Mouse (Mus musculus): ENCODE measurements around the gene Lama5. TPM values are rescaled to one million over a fixed set of nuclear protein-coding genes. Genes with fewer than 3 reads are reported as not detected.
A peak's percentile ranks its signal among the peaks of the same experiment; 100 is the strongest.

Gene Lama5
- polyA plus RNA-seq (2014; fragmentation: Nextera tagmentation; extraction: Ambion mirVana), result 43.1 and 54.1 TPM in 2 replicates

DNA sequence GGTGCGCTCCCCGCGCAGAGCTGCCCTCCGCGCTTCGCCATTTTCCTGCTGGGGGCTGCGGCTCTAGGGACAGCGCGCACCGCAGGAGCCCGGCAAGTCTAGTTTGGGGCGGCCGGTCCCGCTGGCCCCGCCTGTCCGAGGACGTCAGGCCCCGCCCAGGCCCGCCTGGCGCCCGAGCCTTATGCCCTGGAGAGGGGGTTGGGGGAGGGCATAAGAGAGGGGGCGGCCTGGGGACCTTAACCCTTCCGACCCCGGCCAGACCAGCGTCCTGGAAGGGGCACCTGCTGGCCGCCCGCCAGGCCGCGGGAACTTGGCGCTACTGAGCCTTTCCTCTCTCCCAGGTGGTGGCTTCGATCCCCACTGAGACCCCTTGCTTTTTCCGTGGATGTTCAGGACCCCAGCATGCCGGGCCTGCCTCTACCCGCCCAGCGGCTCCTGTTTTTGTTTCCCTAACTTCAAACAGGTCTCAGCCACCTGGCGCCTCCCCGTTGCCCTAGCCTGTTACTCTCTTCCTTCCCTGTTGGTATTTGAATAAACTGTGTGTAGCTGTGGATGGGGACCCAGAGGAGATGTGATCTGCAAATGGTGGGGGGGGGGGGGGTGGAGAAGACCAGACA, at the start of gene Lama5:
Gene Lama5, minus strand, starts transcription at position 98 of the 617 bp plus-strand sequence.
- peak; percentile 76 for ATAC-seq (ENCODE audit: low FRiP score, low TSS enrichment)
- Histone ChIP-seq H3K4me3 (ENCODE audit: low read length) (peak within 1 kb of the TSS; percentile 64), H3K4me2 (replicated peaks; ENCODE audit: low read depth, low read length) (peak within 1 kb of the TSS; percentile 95), H3K27ac (ENCODE audit: low read depth, low read length) (peak within 1 kb of the TSS; percentile 48; the same call in 1 of the 2 replicates), H3K9me3 (ENCODE audit: control insufficient read depth, low read length) (no peaks in the 10 kb centered on the region), H3K9ac (ENCODE audit: low read depth, low read length) (peak within 1 kb of the TSS; percentile 67), H3K4me1 (ENCODE audit: control insufficient read depth, insufficient read depth, low read length) (peaks cover 37% of the 10 kb centered on the region), H3K36me3 (ENCODE audit: control insufficient read depth, insufficient read depth, low read length) (no peaks in the 10 kb centered on the region), H3K27me3 (ENCODE audit: control insufficient read depth, insufficient read depth, low read length) (peaks cover 21% of the 10 kb centered on the region)
- under 1% methylated on average over 36 of the region's 37 CpGs for WGBS

DNA sequence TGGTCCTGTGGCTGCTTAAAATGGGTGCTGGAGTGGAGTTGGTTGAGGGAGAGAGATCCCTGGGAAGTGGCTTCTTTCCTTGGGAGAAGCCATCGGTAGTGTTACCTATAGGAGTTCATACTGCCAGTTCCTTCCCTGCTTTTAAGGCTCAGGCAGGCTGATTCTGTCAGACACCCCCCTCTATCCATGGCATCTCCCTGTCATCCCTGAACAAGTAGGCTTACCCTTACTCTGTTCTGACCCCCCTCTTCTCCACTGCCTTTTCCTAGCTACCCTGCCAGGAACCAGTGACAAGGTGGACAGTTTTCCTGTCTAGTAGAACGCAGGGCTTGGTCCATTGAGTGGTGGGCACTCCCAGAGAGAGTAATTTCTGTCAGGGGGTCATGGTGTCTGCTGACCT, 48.9 kb upstream of the Lama5 start:
- H3K4me2 ChIP-seq (replicated peaks; ENCODE audit: low read depth, low read length), result no peak overlapping the region
- no peaks in the 10 kb centered on the region for H3K27me3 ChIP-seq (ENCODE audit: control insufficient read depth, insufficient read depth, low read length)
- ATAC-seq (ENCODE audit: low FRiP score, low TSS enrichment), result no peak
- no peak overlapping the region for H3K4me3 ChIP-seq (ENCODE audit: low read length)
- no peak overlapping the region for H3K9ac ChIP-seq (ENCODE audit: low read depth, low read length)
- H3K27ac ChIP-seq (ENCODE audit: low read depth, low read length), result no peak overlapping the region
- peaks cover 14% of the 10 kb centered on the region; the same call in 1 of the 2 replicates for H3K36me3 ChIP-seq (ENCODE audit: control insufficient read depth, insufficient read depth, low read length)
- H3K9me3 ChIP-seq (ENCODE audit: control insufficient read depth, low read length), result no peaks in the 10 kb centered on the region
- WGBS, result 89% methylated on average over 2 of the region's 2 CpGs
- peaks cover 20% of the 10 kb centered on the region; the same call in 1 of the 2 replicates for H3K4me1 ChIP-seq (ENCODE audit: control insufficient read depth, insufficient read depth, low read length)

GRCm38 (mm10) chr2:180273394-180274244, 48.0 kb upstream of the Lama5 start, which contains the start of gene Cables2:
Cables2 (minus strand) TSS chr2:180273496.
- peak within 1 kb of the TSS; percentile 82 for H3K4me2 ChIP-seq (replicated peaks; ENCODE audit: low read depth, low read length)
- no peaks in the 10 kb centered on the region for H3K9me3 ChIP-seq (ENCODE audit: control insufficient read depth, low read length)
- H3K4me1 ChIP-seq (ENCODE audit: control insufficient read depth, insufficient read depth, low read length), result peaks cover 20% of the 10 kb centered on the region; the same call in 1 of the 2 replicates
- H3K9ac ChIP-seq (ENCODE audit: low read depth, low read length), result peak within 1 kb of the TSS; percentile 89
- peak within 1 kb of the TSS; percentile 76 for H3K4me3 ChIP-seq (ENCODE audit: low read length)
- WGBS, result 10% methylated on average over 47 of the region's 68 CpGs
- ATAC-seq (ENCODE audit: low FRiP score, low TSS enrichment), result peak; percentile 93
- peaks cover 14% of the 10 kb centered on the region; the same call in 1 of the 2 replicates for H3K36me3 ChIP-seq (ENCODE audit: control insufficient read depth, insufficient read depth, low read length)
- no peaks in the 10 kb centered on the region for H3K27me3 ChIP-seq (ENCODE audit: control insufficient read depth, insufficient read depth, low read length)
- H3K27ac ChIP-seq (ENCODE audit: low read depth, low read length), result 0 out of 2 replicates have a peak within 1 kb of the TSS, but pooled peaks have one; percentile 10

GRCm38 (mm10) chr2:180272884-180273321, 47.2 kb upstream of the Lama5 start:
- Histone ChIP-seq H3K4me2 (replicated peaks; ENCODE audit: low read depth, low read length) (peak overlapping the region; percentile 82), H3K27me3 (ENCODE audit: control insufficient read depth, insufficient read depth, low read length) (no peaks in the 10 kb centered on the region), H3K4me1 (ENCODE audit: control insufficient read depth, insufficient read depth, low read length) (peaks cover 20% of the 10 kb centered on the region; the same call in 1 of the 2 replicates), H3K27ac (ENCODE audit: low read depth, low read length) (0 out of 2 replicates have a peak overlapping the region, but pooled peaks have one; percentile 10), H3K9me3 (ENCODE audit: control insufficient read depth, low read length) (no peaks in the 10 kb centered on the region), H3K9ac (ENCODE audit: low read depth, low read length) (peak overlapping the region; percentile 89), H3K36me3 (ENCODE audit: control insufficient read depth, insufficient read depth, low read length) (peaks cover 14% of the 10 kb centered on the region; the same call in 1 of the 2 replicates), H3K4me3 (ENCODE audit: low read length) (peak overlapping the region; percentile 76)
- ATAC-seq (ENCODE audit: low FRiP score, low TSS enrichment), result peak; percentile 29
- WGBS, result 2% methylated on average over 21 of the region's 37 CpGs

DNA sequence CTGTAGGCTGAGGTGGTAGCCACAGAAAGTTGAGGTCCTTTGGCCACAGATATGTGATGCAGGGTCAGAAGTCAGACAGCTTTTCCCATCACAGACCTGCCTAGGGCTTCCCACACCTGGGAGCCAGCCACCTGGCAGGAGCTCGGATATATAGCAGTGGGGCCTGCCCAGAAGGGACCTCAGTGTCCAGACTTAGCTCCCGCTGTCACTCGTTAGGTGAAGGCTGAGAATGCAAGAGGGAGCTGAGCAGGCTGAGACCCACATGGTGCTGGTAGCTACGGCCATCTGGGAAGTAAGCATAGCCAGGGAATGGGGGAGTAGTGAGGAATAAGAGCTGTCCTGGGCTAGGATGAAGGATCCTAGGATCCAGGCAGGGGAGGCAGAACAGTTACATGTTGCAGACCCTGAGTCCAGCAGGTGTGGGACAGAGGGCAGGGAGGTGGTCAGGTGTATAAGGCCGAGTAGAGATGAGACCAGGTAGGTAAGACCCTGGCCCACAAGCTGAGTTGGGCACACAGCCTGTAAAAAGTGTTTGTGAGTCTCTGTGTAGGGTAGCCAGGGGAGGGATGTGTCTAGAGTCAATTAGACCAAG, 46.2 kb upstream of the Lama5 start:
- no peaks in the 10 kb centered on the region for H3K27me3 ChIP-seq (ENCODE audit: control insufficient read depth, insufficient read depth, low read length)
- peaks cover 14% of the 10 kb centered on the region; the same call in 1 of the 2 replicates for H3K36me3 ChIP-seq (ENCODE audit: control insufficient read depth, insufficient read depth, low read length)
- no peak for ATAC-seq (ENCODE audit: low FRiP score, low TSS enrichment)
- peak overlapping the region; percentile 82 for H3K4me2 ChIP-seq (replicated peaks; ENCODE audit: low read depth, low read length)
- peak overlapping the region; percentile 89; the same call in 1 of the 2 replicates for H3K9ac ChIP-seq (ENCODE audit: low read depth, low read length)
- H3K4me1 ChIP-seq (ENCODE audit: control insufficient read depth, insufficient read depth, low read length), result peaks cover 20% of the 10 kb centered on the region; the same call in 1 of the 2 replicates
- WGBS, result 72% methylated on average over 5 of the region's 5 CpGs
- no peaks in the 10 kb centered on the region for H3K9me3 ChIP-seq (ENCODE audit: control insufficient read depth, low read length)
- H3K4me3 ChIP-seq (ENCODE audit: low read length), result peak overlapping the region; percentile 76
- no peak overlapping the region for H3K27ac ChIP-seq (ENCODE audit: low read depth, low read length)

DNA sequence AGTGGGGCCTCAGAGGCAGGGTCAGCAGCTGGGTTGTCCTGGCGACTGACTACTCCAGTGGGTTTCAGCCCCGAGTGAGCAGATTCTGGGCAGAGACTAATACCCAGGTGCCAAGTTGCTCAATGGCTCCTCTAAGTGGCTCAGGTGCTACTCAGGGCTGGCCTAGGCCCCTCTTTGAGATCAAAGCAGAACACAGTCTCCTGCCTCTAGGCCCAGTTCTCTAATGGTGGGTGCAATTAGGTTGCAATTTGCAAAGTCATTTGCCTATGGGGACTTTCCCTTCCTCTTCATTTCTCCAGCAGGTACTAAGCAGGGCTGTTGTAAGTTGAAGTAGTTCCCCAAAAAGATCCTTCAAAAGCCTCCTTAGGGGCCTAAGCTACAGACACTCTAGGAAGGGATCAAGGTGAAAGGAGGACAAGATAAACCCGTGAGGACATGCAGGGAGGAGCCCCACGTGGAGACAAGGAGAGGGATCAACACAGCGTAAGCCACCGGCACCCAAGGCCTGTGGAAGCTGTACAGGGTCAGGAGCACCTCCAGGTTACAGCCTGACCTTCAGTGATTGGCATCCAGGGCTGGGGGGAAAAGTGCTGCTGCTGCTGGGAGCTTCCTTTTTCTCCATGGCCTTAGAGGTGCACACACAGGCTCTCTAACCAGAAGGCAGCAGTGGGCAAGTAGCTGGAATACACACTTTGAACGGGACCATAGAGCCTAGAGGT, 45.0 kb upstream of the Lama5 start:
- H3K27ac ChIP-seq (ENCODE audit: low read depth, low read length), result no peak overlapping the region
- H3K4me2 ChIP-seq (replicated peaks; ENCODE audit: low read depth, low read length), result no peak overlapping the region
- no peaks in the 10 kb centered on the region for H3K27me3 ChIP-seq (ENCODE audit: control insufficient read depth, insufficient read depth, low read length)
- no peak for ATAC-seq (ENCODE audit: low FRiP score, low TSS enrichment)
- no peak overlapping the region for H3K9ac ChIP-seq (ENCODE audit: low read depth, low read length)
- WGBS, result 54% methylated on average over 7 of the region's 7 CpGs
- peaks cover 19% of the 10 kb centered on the region; the same call in 1 of the 2 replicates for H3K36me3 ChIP-seq (ENCODE audit: control insufficient read depth, insufficient read depth, low read length)
- no peaks in the 10 kb centered on the region for H3K9me3 ChIP-seq (ENCODE audit: control insufficient read depth, low read length)
- no peak overlapping the region; the same call in 1 of the 2 replicates for H3K4me3 ChIP-seq (ENCODE audit: low read length)
- H3K4me1 ChIP-seq (ENCODE audit: control insufficient read depth, insufficient read depth, low read length), result peaks cover 16% of the 10 kb centered on the region; the same call in 1 of the 2 replicates

- H3K27me3 ChIP-seq (ENCODE audit: control insufficient read depth, insufficient read depth, low read length), result no peaks in the 10 kb centered on the region
- peaks cover 22% of the 10 kb centered on the region; the same call in 1 of the 2 replicates for H3K36me3 ChIP-seq (ENCODE audit: control insufficient read depth, insufficient read depth, low read length)
- no peak for ATAC-seq (ENCODE audit: low FRiP score, low TSS enrichment)
- H3K4me3 ChIP-seq (ENCODE audit: low read length), result no peak overlapping the region
- WGBS, result 95% methylated on average over 10 of the region's 10 CpGs
- no peak overlapping the region for H3K9ac ChIP-seq (ENCODE audit: low read depth, low read length)
- H3K9me3 ChIP-seq (ENCODE audit: control insufficient read depth, low read length), result no peaks in the 10 kb centered on the region
- peaks cover 16% of the 10 kb centered on the region; the same call in 1 of the 2 replicates for H3K4me1 ChIP-seq (ENCODE audit: control insufficient read depth, insufficient read depth, low read length)
- no peak overlapping the region for H3K27ac ChIP-seq (ENCODE audit: low read depth, low read length)
- no peak overlapping the region for H3K4me2 ChIP-seq (replicated peaks; ENCODE audit: low read depth, low read length)
Observed at GRCm38 (mm10) chr2:180269329-180269728, 43.7 kb upstream of the Lama5 start.

DNA sequence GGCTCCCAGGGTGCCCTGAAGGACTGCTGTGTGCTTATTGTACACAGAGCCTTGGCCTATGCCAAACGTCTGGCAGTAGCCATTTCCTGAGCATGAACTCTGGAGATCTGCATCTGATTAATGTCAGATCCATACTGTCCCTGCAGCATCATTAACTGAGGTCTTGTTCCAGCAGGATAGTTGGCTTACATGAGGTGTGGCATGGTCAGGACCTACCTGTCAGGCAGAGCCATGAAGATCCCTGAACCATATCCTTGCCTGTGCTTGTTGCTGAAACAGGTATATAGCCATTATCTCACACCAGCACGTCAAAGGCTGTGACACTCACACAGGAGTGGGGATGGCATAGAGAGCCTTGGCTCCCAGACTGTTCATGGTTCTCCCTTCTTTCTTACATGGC, 42.3 kb upstream of the Lama5 start:
- H3K36me3 ChIP-seq (ENCODE audit: control insufficient read depth, insufficient read depth, low read length), result peaks cover 31% of the 10 kb centered on the region
- no peak overlapping the region for H3K4me3 ChIP-seq (ENCODE audit: low read length)
- no peaks in the 10 kb centered on the region for H3K9me3 ChIP-seq (ENCODE audit: control insufficient read depth, low read length)
- H3K27ac ChIP-seq (ENCODE audit: low read depth, low read length), result no peak overlapping the region
- no peak overlapping the region for H3K4me2 ChIP-seq (replicated peaks; ENCODE audit: low read depth, low read length)
- no peak for ATAC-seq (ENCODE audit: low FRiP score, low TSS enrichment)
- 75% methylated on average over 2 of the region's 2 CpGs for WGBS
- H3K9ac ChIP-seq (ENCODE audit: low read depth, low read length), result no peak overlapping the region
- no peaks in the 10 kb centered on the region for H3K27me3 ChIP-seq (ENCODE audit: control insufficient read depth, insufficient read depth, low read length)
- peaks cover 16% of the 10 kb centered on the region; the same call in 1 of the 2 replicates for H3K4me1 ChIP-seq (ENCODE audit: control insufficient read depth, insufficient read depth, low read length)

Measured in kidney, embryonic 14.5 days (tissue).